Mouse (Mus musculus) monocyte, adult 5-6 weeks (primary cell): ENCODE data around the gene Prdm16. TPM values are rescaled to one million over a fixed set of nuclear protein-coding genes. Genes with fewer than 3 reads are reported as not detected.

Source experiments
- ATAC-seq: fragments of 153-309, 156-312 bp; replicated peaks from 2 replicates; pipeline ENCODE4 v1.8.0; 2017; ENCODE audit warnings: mild to moderate bottlenecking; ENCODE audit not compliant: low TSS enrichment, insufficient number of reproducible peaks, severe bottlenecking, poor library complexity, low FRiP score
- total RNA-seq: library from RNA; stranded (forward); fragments of 200-1000, 200-491, 200-594 nt; gene quantifications from 3 replicates; pipeline ENCODE4 v1.2.3, GENCODE M21; 2017

Gene Prdm16
- total RNA-seq, 1 experiment from 2014 or later, result 0.19 TPM

DNA sequence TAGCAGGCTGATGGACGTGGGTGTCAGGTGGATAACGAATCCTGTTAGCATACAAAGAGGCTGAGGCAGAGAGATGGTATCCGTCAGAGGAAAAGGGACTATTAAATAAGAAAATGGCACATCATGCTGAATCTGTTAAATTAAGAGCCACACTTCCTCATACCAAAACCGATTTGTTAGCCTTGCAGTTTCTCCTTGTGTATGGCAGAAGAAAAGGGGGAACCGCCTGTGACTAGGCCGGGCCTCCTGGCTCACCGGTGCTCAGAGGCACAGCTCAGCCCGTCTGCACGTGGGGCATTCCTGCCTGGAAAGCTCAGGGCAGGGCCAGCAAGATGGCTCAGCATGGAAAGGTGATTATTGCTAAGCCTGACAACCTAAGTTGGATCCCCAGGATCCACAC lies 171.6 kb downstream of the Prdm16 start:
- ATAC-seq, result no peak

DNA sequence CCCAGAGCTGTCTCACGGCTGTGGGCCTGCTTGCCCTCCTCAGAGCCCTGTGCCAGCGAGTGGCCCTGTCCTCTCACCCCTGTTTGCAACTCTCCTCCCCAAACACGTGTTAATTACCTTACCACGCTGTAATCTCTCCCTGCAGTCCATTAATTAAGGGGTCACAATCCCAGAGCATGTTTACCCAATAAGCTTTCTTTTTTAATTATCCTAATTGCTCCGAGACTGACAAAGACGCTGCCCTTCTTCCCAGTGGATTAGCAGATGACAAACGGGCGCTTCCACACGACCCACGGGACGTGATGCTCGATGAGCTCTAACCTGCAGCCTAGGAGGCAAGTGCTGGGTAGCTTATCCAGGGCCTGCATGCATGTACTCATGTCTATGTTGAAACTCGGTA lies 176.7 kb downstream of the Prdm16 start:
- no peak for ATAC-seq

DNA sequence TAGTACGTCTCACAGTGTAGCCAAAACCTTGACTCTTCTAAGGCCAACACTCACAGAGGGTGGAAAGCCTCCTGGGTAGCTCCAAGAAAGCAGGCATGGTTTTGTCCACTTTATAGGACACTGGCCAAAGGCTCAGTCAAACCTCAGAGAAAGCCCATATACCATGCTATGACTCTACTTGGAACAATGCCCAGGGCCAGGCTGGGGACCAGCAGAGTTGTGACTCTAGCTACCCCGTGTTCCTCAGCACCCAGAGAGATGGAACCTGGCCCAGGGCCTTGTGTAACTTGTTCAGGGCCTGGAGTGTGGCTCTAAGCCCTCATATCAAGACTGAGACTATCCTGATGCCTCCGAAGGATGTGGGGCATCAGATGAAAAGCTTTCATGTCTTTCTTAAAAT lies 178.9 kb downstream of the Prdm16 start:
- ATAC-seq, result no peak

DNA sequence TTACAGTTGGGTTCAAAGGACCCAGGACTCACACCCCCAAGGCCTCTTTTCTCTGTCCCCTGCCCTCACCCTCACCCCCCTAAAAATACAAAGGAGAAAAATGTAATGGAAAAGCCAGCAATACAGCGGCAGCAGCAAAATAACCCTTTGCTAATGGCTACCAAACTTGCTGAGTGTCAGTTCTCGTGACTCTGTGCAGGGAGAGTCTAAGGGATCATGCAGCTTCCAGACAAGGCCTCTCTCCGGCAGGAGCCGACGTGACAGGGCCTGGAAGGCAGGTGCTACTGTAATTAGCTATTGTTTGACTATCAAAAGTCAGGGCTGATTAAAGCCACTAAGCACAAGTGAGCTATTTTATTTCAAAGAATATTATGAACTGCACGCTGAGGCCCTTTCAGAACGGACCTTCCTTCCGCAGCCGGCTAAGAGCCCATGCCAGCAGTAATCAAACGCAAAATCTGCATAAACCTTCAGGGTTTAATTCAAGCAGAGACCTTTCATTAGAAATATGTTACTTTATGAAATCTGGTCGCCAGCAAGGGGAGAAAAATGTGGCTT lies 180.3 kb downstream of the Prdm16 start:
- ATAC-seq, result no peak

DNA sequence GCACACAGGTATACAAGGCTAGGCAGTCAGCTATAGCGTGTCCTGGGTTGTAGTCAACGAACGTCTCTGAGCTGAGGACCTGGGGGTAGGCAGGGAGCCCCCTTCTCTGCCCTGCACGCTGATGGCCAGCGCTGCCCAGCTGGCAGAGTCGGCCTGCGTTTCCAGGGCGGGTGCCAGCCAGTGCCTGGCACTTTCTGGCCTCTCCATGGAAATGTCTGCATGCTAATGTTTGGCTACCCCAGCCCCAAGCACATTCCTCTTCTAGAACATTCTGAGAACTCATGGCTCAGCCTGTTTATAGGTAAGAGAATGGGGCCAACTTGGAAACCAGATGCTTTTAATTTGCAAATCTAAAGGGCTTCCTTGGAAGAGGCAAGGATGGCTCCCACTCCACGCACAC lies 186.2 kb downstream of the Prdm16 start:
- no peak for ATAC-seq

DNA sequence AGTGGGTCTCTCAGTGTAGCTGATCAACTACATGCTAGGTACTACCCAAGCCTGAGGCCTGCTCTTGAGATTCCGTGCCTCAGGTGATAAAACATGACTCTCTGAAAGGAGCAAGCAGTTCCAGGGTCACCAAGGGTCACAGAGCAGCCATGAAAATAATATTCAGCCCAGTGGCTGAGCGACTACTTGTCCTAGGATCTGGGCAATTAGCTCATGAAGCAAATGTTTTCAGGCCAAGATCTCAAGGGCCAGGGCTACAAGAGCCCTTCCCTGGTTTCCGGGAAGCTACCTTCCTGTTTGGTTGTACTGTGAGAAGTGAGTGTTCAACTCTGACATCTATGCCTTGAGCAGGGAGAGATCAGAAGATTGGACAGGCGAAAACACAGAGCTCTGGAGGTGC lies 186.6 kb downstream of the Prdm16 start:
- ATAC-seq, result no peak

DNA sequence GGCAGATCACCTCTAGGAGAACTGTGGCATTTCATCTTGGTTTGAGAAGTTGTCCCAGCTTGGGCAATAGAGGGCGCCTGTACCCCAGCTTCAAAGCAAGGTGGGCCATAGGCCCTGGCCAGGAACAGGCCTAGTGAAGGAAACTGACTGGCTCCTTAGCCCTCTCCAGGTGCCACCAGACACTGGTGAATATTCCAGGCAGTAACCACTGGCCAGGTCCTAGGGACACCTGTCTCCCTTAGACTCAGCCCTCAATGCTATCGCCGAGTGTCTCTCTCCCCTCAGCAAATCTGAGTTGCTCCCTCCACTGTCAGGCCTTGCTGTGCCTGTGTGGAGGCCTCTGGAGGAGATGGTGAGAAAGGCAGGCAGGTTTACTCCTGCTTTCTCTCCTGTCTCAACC lies 187.3 kb downstream of the Prdm16 start:
- no peak for ATAC-seq

DNA sequence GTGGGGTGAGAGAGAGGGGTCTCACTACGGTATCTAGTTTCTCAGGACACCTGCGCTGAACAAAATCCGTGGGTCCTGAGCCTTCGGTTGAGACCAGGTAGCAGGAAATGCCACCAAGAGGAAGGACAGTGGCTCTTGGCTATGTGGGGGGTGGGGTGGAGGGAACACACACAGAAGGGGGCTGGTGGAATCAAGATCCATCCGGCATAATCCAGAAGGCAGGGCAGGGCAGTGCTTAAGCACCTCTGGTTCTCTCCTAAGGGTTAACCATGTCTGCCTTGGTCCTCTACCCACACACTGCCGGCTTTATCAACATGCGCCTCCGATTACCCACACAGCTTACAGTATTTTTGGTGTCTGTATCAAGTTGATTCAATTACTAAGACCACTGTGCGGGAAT lies 191.0 kb downstream of the Prdm16 start:
- no peak for ATAC-seq

DNA sequence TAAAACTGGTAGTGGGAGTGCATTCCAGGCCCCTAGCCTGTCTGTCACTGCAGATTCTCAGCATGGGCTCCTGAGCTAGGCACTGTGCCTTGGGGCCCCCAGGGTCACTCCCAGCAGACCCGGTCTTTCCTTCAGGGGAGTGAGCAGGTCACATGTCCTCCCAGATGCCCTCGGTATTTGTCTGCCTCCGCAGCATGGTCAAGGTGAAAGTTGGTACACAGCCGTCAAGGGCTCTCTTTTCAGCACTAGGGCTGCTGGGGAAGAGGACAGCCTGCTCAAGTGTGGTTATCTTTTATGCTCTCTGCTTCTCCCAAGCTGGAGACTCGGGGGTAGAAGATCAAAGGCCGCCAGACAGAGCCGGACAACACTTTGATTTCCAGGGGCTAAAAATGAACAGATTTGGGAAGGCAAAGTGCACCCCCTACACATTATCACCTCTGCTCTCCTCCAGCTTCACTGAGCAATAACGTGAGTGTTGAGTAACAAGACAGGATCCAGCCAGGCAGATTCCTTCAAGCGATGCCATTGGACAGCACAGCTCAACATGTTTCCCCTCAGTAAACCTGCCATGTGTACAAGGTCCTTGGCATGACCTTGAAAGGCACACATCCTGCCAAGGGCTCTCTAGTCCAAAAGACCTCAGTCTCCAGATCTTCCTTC lies 193.9 kb downstream of the Prdm16 start:
- no peak for ATAC-seq

DNA sequence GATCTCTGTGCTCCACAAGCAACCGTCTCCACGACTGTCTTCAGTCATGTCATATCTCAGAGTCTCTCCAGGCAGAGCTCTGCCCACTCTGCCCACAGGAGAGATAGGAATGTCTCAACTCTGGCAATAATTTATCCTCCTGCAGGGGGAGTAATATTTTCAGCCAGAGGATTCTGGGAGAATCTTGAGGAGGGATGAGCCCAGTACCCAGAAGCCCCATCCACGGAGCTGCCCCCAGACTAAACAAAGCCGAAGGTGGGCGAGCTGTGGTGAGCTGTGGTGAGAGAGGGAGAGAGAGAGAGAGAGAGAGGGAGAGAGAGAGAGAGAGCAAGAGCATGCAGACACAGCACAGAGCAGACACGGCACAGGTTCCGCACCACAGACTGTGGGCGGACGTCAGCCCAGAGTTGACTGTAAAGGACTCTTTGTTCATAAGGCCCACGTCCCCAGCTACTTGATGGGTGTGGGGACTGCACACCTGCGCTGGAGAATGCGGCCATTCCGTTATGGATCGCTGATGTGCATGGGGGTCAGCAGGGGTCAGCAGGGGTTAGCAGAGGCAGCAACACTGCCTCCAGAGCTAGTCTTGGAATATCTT lies 197.1 kb downstream of the Prdm16 start:
- no peak for ATAC-seq

DNA sequence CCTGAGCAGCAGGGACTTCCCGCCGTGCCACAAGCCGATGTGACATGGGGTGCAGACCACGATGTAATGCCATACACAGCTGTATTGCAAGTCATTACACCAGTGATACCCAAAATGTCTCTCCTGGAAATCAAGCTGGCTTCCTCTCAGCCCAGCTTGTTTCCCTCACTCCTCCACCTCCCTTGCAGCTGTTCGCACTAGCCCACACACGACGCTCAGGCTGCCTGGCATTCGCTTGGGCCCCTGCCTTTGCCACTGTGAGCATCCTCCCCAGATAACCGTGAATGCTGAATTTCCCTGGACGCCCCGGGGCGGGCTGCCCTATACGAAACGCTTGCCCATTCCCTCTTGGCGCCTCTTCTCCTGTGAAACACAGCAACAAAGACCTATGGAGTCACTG lies 198.1 kb downstream of the Prdm16 start:
- ATAC-seq, result no peak

DNA sequence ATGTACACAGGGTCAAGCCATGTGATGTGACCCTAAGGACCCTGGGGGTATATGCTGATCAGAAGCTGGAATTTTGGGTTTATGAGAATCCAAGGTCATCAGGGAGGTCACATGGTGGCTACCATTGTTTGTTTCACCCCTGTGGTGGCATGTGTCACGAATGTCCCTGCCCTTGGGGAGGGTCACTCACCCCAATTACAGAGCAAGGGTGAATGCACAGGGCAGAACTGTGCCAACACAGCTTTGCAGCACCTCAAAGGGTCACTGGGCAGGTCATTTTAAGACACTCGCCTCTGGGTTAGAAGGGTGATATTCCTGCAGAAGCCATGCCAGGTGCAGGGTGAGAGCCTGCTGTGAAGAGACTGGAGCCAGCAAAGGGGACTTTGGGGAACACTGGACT lies 206.9 kb downstream of the Prdm16 start:
- ATAC-seq, result no peak

DNA sequence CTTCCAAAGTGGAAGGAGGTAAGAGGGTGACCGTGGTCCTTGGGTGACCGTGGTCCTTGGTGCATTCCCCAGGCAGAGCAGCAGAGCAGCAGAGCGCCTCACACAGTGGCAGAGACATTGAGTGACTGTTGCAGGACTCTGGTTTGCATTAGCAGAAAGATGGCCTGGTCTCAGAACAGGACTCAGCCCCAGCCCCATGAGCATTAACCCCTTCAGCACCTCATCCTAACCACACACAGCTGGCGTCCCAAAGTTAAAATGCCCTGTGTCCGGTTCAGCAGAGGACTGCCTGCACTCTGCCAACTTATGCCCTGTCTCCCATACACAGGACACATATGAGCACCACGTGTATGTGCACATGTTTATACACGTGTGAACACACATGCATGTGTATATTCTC lies 209.8 kb downstream of the Prdm16 start:
- no peak for ATAC-seq

DNA sequence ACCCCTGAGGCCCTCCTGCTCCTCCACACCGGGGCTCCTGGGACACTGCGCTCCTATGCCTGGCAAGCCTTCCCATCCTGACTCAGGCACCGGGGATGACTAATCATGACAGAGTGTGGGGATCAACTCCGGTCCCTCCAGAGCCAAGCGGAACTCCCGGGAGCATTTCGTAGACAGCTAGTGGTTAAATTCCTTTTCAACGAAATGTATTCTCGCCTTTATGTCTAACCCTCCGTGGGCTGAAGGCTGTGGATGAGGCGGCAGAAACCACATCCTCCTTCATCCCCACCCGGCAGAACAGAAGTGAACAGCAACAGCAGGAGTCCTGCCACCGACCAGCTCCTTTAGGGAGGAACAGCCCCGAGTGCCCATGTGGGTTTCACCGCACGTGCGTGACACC lies 211.4 kb downstream of the Prdm16 start:
- ATAC-seq, result no peak

DNA sequence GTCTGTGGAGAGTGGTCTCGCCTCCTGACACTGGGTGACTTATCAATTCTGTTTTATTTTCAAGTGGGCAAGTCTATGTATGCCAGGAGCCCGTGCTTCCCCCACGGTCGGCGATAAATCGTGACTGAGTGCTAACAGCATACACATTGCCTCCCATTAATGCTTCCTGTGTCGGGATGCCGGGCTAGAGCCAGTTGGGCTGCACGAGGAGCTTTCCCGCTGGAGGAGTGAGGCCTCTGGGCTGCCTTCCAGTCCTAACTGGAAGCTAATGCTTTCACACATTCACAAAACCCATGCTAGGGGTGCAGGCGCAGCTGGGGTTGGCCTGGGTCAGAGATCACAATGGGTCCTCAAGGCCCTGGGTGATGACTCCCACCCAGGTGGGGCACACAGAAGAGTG lies 212.0 kb downstream of the Prdm16 start:
- no peak for ATAC-seq

DNA sequence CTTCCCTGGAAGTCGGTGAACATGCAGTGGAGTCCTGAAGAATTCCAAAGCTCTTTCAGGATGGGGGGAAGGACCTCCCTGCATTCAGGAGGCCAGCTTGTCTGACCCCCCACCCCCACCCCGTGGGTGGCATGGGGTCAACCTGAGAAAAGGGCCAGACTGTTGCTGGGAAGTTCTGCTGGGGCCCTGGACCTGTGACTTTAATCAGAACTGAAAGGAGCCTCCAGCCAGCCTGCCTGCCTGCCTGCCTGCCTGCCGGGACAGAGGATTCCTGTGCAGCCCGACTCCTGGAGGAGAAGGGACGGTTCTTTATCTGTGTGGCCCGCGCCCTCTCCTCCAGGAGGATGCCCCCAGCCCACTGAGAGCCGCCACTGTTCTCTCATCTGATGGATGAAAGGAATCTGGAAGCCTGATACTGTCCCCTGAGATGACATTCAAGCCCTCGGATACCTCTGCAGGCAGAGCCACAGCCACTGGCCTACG lies 214.2 kb downstream of the Prdm16 start:
- no peak for ATAC-seq

DNA sequence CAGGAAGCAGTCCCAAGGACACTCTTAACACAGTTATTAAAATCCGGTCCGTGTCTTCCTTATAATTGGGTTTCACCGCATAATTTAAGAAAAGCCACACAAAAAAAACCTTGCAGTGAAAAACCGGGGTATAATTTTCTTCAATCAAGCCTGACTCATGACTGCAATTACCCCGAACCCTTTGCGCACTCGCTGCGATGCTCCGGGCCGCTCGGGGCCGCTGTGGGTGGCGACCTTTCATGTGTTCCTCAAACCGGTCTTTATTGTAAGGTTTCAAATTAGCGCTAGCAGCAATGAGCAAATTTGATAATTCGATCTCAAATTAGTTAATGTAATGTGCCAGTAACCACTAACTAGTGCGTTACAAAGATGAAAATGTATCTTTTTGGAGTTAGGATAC lies 215.9 kb downstream of the Prdm16 start:
- no peak for ATAC-seq

DNA sequence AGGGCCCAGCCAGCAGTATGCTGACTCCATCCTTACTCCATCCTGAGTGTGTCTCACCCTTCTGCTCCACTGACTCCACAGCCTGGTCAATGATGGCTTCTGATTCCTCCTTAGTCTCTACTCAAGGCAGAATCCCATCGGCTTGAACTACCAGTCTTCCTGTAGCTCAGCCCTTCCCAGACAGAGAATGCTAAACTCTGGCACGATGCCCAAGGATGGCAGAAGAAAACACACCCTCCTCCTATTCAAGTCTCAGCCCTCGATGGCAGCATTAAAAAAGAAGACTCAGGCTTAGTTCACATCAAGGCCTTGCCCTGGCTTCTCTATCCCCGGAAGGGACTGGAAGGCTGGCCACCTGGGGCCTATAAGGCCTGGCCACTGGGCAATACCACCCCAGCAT lies 216.9 kb downstream of the Prdm16 start:
- no peak for ATAC-seq

DNA sequence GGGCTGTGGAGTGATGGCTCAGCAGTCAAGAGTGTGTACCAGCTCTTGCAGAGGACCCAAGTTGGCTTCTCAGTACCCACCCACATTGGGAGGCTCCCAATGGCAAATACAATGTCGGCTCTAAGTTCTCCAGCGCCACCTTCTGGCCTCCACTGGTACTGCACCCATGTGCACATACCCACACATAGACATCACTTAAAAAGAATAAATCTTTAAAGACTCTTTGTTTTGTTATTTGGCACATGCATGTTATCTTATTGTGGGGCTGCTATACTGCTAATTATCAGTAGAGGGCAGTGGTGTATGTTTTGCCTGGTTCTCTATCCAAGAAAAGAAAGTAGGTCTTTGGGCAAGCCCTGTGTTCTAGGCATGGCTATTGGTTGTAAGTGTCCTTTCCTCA lies 217.7 kb downstream of the Prdm16 start:
- no peak for ATAC-seq

DNA sequence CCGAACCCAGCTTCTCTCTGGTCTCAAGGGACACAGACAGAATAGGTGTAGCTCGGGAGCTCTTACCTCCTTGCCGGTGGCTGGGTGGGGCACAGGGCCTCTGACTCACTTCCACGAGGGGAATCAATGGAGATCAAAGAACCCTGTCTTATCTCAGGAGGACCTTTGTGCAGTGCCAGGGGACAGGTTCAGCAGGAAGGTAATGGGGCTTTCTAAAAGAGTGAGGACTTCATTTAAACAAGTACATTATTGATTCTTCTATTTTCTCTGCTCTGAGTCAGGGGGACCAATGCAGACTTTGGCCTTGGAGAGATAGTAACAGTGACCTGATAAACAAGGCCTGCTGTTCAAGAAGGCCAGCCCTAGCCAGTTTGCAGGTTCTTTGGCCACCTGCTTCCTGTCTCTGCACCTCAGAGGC lies 218.3 kb downstream of the Prdm16 start:
- ATAC-seq, result no peak
